Mouse (Mus musculus) 416B (cell line): ENCODE results near the gene Bach2.
A peak's percentile ranks its signal among the peaks of the same experiment; 100 is the strongest.

ENCODE experiments used
- DNase-seq: peaks from one replicate; pipeline ENCODE4 v3.0.0; 2011; ENCODE audit warnings: low read depth

Gene Bach2

DNA sequence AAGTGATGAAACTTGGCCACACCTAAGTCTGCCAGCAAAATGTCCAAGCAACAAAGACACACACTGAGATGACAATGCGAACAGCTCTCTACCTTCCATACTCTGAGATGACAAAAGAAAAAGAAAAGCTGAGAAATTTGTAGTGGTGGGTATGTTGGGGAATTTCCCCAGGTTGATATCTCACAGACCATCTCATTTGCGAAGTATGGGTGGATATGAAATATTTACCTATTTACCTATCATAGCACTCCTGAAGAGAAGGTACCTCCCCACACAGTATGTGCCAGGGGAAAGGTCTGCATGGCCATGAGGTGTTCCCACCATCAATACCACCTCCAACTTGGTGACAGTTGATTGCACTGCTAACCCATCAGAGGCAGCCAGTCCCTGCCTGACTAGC lies 13.4 kb upstream of the Bach2 start:
- DNase-seq, result no peak

DNA sequence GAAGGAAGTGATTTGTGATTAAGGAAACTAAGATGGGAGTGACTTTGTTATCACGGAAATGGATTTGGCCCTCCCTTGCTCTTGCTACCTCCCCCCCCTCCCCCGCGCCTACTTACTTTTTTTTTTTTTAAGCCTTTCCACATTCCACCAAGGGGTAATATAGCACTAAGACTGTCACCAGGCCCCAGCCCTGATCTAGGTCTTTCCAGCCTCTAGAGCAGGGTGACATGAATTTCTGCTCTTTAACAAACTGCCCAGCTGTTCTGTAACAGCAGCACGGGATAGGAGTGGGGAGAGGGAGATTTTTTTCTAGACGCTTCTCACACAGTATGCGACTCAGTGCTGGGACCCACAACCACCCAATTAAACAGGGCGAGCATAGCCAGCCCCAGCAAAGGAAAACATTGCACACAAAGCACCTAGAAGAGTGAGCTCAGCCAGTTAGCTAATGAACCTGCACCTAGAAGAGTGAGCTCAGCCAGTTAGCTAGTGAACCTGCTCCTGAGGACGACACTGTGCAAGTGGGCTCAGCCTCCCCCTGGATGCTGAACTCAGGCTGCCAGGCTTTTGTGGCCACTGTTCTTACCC lies 10.5 kb upstream of the Bach2 start:
- no peak for DNase-seq

DNA sequence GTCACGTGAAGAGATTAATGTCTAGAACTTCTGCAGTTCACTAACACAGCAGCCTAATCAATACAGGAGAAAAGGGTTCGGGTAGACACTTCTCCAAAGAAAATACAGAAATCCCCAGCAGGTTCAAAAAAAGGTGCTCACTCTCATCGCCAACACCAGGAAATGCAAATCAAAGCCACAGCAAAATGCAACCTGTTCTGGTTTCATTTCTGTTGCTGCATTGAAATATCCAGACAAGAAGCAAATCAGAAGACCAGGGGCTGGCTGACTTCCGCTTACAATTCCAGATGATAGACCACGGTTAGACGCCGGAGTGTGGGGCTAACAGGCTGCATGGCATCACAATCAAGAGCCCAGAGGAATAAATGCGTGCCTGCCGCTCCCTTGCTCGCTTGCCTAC lies 9.3 kb upstream of the Bach2 start:
- no peak for DNase-seq

DNA sequence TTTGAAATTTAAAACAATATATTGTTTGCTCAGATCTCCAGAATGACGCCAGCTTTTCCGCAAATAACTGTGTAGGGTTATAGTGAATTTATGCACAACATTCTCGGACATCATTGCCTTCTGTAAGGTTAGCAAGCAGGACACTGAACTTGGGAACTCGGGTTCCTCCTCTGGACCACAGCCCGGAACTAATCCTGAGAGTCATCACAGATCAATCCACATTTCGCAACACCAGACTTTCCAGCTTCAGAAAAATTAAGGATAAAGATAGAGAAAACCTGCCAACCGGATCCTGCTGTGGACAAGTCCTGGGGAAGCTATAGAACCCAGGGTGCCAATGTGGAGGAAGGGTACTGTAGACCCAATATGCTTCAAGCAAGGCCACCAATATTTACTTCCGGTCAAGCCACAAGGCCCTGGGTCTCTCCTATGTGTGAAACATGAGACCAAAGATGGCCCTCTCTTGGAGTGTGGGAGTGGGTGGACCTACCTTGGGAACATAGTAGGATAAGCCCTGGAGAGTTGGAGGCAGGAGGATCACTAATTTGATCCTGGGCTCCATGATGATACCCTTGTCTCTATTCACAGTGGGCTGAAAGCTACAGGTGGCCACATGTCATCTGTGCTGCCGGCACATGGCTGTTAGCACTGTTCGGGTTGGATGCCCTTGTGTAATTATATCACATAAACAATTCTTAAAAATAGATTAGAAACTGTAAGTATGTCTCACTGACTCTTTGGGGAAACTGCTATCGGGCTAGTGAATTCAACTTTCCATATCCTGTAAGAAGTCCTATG lies 7.1 kb upstream of the Bach2 start:
- DNase-seq, result no peak

DNA sequence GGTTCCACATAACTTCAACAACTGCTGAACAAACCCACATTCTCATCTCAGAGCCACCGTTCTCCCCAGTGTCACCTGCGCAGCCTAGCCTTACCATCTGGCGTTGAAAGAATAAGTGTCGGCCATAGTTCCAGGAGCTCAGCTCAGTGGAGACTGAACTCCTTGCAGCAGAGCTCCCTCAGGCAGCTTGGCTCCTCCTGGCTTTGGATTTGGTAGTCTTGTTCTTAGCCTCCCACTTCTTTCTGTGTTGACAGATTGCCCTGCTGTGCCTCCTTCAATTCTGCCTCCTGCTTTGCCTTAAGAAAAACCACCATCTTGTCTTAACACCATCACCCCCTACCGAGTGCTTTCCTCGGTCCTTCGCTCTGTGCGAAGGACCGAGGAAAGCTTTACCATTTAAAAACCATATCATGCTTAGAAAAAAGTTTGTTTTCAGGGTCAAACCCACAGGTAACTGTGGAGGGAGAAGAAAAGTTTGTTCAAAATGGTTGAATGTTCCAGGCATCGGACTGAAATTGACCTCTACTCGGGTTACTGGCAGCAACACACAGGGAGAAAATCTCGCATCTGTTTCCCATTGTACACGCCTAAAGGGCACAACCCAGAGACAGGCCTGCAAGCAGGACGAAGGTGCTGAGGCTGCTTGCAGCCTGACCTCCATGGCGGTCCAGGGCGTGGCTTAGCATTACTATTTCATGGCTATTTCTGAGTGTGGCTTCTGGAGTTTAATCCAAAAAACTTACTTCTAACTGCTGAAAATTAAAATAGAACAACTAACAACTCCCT lies 2.5 kb upstream of the Bach2 start:
- DNase-seq, result no peak

DNA sequence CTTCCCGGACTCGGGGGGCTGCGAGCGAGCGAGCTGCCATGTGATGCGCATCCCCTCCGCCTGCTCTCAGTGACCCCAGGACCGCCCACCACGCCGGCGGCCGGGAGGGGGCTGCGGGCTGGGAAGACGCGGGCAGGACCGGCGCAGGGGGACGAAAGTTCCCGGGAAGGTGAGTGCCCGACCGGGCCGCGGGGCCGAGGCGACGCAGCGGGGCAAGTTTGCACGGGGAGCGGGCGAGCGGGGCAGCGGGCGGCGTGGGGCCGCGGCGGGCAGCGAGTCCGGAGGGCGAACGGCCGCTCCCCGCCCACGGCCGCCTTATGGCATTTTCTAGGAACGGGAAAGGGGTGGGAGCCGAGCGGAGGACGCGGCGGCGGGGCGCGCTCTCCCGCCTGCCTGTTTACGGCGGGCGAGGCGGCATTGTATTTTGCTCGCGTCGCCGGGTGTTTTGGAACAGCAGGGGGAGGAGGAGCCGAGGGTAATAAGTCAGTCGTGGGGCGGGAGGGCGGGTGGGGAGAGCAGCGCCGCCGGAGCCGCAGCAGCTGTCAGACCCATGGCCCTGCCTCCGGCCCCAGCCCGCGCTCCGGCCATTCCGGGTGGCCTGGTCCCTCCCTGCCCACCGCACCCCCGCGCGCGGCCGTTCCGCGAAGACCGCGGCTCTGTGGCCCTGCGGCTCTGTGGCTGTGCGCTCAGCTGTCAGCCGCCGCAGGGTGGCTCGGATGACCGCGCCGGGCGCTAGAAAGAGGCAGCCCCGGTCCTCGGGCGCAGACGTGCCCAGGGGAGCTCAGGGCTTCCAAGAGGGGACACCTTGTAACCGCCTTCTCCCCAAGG lies 531 bp downstream of the Bach2 start:
- peak; percentile 63 for DNase-seq

DNA sequence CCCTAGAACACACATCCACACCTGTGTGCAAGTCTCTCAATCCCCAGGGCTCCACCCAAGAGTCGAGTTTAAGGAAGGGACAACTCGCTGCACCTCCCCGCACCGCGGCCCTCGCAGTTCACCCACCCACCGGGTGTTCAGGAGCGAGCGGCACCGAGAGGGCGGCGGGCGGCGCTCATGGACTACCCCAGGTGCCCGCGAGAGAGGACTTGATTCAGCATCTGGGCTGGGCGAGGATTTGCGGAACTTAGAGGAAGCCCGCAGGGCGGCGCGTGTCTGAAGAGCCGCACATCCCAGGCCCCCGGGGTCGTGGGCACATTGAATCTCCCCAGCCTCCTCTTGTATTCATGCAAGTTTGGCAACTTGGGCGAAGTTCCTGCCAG lies 1.1 kb downstream of the Bach2 start:
- peak; percentile 79 for DNase-seq

DNA sequence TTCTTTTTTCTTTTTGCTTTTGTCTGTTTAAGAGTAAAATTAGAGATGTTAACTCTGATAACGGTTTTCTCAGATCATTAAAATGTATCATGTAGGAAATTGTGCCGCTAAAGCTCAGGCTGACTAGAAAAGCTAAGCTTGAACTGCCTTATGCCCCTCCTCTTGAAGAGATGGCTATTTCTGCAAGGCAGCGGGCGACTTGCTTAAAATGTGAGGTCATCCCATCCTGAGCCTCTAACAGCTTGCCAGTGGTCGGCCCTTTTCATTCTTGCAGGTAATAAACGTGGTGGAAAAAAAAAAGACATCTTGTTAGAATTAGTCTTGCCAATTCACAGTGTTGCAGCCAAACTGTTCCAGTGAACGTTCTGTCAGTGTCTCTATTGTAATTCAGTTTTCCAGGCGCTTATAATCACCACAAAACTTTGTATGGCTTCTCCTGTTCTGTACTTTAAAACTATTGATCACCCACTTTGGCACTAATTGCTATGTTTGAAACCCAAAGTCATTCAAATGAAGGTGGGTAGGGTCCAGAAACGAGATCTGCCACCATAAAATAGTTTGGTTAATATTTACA lies 1.9 kb downstream of the Bach2 start:
- peak; percentile 17 for DNase-seq

DNA sequence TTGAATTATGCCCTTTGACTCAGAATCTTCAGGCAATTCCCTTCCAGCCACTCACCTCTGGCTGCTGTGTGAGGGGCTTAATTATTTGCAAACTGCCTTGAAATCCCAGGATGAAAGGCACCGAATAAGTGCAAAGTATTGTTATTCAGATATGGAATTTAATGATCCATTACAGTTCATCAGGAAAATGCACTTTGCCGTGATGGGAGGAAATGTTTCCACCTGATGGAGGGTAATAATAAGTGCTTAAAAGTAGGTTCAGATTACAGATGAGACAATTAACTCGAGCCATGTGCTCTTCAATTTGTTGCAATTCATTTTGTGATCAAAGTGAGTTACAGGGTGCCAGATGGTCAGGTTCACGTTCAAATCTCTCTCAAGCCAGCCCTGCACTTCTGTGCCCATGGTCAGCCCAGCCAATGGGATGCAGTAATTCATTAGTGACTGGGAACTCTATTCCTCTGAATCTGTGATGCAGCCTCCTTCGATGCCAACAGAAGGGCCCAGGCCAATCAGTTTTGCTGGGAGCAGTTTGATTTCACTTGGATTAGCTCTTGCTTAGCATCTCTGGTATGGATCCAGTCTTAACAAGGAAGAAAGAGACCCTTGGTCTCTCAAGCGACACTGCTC lies 2.9 kb downstream of the Bach2 start:
- DNase-seq, result no peak

DNA sequence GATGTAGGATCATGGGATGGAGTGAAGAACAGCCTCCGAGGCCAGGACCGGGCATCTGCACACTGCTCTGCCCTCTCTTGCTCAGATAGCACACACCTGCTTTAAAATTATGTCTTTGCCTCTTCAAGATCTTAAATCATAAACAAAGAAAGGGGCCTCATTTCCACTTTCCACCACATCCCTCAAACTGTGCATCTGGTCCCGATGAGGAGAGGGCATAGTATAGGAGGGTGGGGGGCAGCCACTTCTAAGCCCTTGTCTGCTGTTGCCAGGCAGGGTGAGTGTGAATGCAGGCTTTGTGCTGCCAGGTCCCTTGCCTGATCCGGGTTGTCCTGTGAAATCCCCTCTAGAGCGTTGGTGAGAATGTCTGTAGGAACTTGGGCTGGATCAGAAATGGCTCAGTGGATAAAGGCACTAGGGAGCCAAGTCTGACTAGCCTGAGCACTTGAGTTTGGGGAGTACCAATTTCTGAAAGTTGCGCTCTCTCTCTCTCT lies 3.6 kb downstream of the Bach2 start:
- DNase-seq, result no peak

DNA sequence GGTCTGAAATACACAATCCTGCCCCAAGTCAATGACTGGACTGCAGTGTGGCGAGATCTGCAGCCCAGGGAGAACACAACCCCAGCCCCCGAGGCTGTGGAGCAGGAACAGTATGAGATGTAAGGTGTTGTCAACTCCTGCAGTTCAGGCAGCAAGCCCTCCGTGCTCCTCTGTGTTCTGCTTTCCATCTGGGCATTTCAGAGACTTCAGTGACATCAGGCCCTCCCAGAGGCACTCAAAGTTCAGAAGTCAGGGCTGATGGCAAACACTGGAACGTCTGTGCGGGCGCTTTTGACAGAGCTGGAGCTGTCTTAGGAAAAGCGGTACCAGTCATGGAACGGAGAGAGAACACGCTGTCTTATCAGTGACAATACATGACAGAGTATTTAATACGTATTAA lies 4.9 kb downstream of the Bach2 start:
- DNase-seq, result no peak

DNA sequence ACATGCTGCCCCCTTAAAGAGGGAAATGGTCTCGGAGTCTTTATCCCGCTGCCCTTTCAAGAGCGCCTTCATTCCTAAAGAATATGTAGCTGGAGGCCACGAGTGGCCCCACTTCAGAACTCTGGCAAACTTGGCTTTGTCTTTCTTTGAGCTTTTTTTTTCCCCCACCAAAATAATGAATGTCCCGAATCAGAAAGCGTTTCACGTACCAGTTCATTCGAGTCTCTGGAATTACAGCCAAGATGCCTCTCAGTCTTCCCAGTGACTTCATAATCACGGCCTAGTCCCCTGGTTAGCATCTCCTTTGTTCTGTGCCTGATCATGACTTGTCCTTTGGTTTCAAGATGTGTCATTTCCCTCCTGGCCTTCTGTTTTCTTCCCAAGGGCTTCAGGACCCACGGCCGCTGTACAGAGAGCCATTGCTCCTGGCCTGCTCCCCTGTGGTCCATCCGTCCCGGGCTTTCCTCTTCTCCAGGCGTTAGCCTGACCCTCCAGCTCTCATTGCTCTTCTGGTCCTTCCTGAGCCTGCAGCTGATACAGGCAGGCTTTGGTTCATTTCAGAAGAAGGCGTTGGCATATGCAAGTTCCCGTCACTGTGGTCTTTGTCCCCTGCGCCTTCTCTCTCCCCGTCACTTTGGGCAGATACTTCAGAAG lies 5.6 kb downstream of the Bach2 start:
- DNase-seq, result no peak

DNA sequence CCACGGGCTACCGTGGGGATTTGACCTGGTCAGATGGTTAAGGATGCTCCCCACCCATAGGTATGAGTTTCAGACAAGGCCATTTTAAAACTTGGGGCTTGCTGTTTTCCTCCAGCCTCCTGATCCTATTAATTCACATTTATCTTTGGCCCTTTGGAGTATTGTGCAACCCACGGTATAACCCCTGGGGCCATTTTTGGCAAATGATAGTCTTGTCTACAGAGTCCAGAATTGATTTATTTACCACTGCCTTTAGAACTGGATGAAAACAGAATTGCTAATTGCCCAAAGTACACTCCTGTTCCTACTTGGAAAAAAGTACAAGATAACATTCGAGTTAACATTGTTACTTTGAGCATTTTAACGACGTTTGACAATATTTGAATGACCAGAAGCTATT lies 7.0 kb downstream of the Bach2 start:
- DNase-seq, result no peak

DNA sequence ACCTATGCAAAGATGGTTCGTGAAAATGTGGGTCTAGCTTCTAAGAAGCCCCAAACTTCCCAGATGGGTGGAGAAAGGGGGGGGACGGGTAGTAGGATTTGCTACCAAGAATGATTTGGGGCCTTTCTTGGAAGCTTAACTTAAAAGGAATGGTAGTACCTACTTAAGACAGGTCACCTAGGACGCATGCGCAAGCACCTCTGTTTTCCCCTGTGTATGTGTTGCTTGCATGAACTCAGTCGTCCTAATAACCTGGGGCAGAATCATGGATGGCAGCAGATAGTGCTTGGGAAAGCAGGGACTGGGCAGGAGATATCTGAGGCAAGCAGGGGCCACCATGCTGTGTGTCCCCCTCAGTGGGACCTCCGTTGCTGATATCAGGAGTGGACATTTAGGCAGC lies 7.4 kb downstream of the Bach2 start:
- no peak for DNase-seq

DNA sequence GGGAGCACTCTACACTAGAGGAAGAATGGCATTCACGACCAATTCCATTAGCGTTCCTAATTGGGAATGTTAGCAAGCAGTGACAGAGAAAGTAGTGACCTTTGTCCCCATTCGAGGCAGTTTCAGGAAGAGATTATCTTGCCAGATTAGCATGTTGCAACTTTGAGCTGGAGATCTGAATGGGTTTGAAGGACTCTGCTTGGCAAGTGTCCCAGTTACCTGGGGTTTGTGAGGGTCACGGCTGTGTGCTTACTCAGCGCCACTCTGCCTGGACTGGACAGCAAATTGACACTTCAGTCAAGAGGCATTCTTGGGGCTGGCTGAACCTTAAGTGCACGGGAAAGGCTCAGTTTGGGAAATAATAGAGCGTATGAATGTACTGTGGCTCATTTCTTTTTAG lies 8.2 kb downstream of the Bach2 start:
- DNase-seq, result peak; percentile 79

DNA sequence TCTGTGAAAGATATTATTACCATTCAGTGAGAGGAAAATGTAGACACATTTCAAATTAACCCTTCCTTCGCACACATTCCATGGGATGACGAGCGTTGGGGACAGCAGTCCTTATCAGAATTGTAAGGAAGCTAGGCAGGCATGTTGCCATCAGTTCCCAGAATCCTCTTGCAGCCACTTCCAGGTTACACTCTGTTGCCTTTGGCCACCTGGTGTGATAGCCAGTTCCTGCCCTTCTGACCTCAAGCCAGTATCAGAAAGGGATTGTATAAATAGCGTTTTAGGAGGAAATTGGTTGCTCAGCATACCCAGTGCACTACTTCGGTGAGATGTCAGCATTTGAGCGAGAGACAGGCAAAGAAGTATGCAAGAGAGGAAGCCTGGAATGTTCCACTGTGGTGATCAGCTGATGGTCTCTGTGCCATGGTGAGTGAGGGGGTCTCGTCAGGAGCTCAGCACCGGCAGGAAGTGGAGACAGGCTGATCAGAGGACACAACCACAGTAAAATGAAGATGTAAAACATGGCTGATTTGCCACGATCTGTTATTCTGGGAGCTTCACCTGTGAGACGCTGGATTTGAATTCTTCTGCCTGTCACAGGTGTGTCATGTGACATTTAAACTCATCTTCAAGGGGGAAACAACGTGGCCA lies 9.0 kb downstream of the Bach2 start:
- peak; percentile 49 for DNase-seq

DNA sequence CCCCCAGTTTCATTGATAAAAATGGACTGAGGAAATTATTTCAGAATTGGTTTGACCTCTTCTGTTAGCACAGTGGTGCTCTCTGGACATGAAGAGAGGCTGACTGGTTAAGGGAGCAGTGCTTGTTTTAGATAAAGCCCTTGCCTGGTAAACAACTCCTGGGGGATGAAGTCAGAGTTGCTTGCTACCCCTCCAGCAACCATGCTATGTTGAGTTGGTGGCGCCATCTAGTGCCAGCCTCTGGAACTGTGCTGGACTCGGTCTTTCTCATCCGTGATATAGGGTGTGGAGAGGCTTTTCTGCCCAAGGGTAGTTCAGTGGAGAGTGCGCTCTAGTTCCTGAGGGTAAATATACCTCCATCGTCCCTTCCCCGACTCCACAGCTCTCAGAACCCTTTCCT lies 9.6 kb downstream of the Bach2 start:
- DNase-seq, result peak; percentile 90

DNA sequence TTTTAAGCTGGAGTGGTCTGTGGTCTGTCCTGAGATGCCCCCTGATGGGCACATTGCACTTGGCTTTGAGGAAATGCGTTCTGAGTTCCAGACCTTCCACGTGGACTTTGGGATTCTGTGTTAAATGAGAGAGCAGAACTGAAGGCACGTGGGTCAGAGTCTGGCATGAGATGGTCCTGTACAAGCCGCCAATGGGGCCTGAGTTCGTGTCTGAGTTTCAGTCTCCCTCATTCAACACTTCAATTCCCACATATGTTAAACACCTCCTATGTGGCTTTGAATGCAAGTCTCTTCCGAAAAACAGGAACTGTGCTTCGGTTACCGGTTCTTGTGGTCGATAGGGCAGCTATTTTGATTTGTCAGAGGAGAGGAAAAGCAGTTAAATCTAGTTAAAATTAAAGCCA lies 10.4 kb downstream of the Bach2 start:
- DNase-seq, result peak; percentile 84

DNA sequence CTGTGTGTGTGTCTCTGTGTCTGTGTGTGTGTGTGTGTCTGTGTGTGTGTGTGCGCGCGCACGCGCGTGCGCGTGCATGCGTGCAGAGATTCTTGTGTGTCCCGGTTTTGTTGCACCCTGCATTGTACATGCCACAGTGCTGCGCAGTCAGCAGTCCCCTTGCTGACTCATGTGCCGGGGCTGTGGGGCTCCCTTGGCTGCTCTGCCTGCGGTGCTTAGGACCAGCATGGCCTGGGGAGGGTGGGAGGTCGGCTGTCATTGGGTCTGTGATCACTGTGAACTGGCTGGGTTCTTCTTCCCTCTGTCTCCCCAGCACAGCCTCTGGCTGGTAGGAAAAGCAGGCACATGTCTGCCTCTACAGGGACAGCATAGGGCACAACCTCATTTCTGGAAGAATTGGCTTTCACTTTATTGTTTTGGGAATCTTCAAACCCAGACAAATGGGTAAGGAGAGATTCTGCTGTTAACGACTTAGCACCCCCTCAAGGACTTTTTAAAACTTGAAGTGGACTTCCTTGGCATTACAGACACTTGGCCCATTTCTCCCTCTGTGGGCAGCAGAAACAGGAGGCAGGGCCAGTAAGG lies 11.2 kb downstream of the Bach2 start:
- peak; percentile 85 for DNase-seq
